Mouse (Mus musculus) erythroblast, embryonic 14.5 days (primary cell): Measurements from ENCODE around the gene Bicc1.

Source experiments
- GATA1 ChIP-seq: IDR thresholded peaks from 2 replicates; pipeline ENCODE4 v1.6.1; 2012; ENCODE audit warnings: low read length, inconsistent platforms, mixed read lengths
- TAL1 ChIP-seq: IDR thresholded peaks from 3 replicates; pipeline ENCODE4 v1.6.1; 2012; ENCODE audit warnings: low read length, inconsistent platforms, mixed read lengths

DNA sequence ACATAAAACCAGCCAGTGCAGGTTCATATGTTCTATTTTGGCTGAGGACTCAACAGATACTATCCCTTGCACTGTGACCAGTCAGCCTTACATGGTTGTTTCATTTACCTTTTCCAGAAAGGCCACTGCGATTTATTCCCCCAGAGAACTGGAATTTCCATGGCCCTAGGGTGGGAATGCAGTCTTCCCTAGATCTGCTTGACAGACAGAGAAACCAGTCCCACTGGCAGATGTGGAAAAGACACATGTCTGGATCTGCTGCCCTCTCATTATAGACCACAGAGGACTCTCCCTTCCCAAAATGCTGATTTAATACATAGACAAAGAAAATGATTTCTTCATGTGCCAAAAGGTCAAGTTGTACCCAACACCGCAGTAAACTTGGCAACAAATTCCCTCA lies 156.6 kb downstream of the Bicc1 start:
- TF ChIP-seq TAL1: no peak
- no peak for TF ChIP-seq GATA1
